Mouse (Mus musculus): ENCODE data around the gene Mark3. TPM values are rescaled to one million over a fixed set of nuclear protein-coding genes. Genes with fewer than 3 reads are reported as not detected.

Mark3 gene
- total and polyA plus RNA-seq, 3 experiments: 43.9 to 71.6 TPM; not detected in 1

GRCm38 (mm10) chr12:111674850-111675486 lies 100.6 kb downstream of the Mark3 start:
- peaks cover 0 to 12% of the 10 kb centered on the region in 2 experiments; a peak in 2 of 4 replicates for H3K36me3 ChIP-seq (ENCODE audit: control insufficient read depth in 1 of 2, insufficient read depth in 2 of 2, low read length in 2 of 2)
- H3K9ac ChIP-seq (ENCODE audit: control insufficient read depth, low read depth, low read length, poor library complexity, severe bottlenecking): no peak overlapping the region
- no peaks in the 10 kb centered on the region for H3K9me3 ChIP-seq (replicated peaks; ENCODE audit: insufficient read depth, low read length)
- H3K4me3 ChIP-seq (ENCODE audit: control insufficient read depth in 1 of 2, insufficient read depth in 1 of 2, low read depth in 2 of 2, low read length in 2 of 2): no peak overlapping the region
- DNase-seq (ENCODE audit: low read depth, low spot score): peak; percentile 83
- no peaks in the 10 kb centered on the region for H3K27me3 ChIP-seq (ENCODE audit: control insufficient read depth in 1 of 2, insufficient read depth in 2 of 2, low read length in 2 of 2)
- H3K4me1 ChIP-seq (ENCODE audit: control insufficient read depth in 1 of 2, insufficient read depth in 2 of 2, low read length in 2 of 2): peaks cover 8 to 17% of the 10 kb centered on the region in 2 experiments
- peak overlapping the region; percentile 26; the same call in 1 of the 2 replicates for H3K27ac ChIP-seq (ENCODE audit: control insufficient read depth, low read depth, low read length)
- H3K79me2 ChIP-seq (ENCODE audit: control insufficient read depth, insufficient read depth, low read length, poor library complexity): peaks cover 19% of the 10 kb centered on the region
- TF ChIP-seq SIN3A (IDR thresholded peaks at IDR 0.05; ENCODE audit: low read length): peak; percentile 72
- 0 out of 2 replicates have a peak, but pooled peaks have one; percentile 33 for TF ChIP-seq JUND (IDR thresholded peaks at IDR 0.05; ENCODE audit: low read depth, low read length)
- no peak for TF ChIP-seq POLR2A (IDR thresholded peaks at IDR 0.05; ENCODE audit: control insufficient read depth in 1 of 2, insufficient read depth in 1 of 2, low read depth in 1 of 2, low read length in 2 of 2, poor library complexity in 1 of 2)
- TF ChIP-seq MYB (IDR thresholded peaks at IDR 0.05; ENCODE audit: low read depth, low read length): 0 out of 2 replicates have a peak, but pooled peaks have one; percentile 37
- TF ChIP-seq MAX (IDR thresholded peaks at IDR 0.05; ENCODE audit: low read length): no peak
- TF ChIP-seq RCOR1 (IDR thresholded peaks at IDR 0.05; ENCODE audit: low read depth, low read length): peak; percentile 90
- peak; percentile 79 to 87 for TF ChIP-seq EP300 (IDR thresholded peaks at IDR 0.05; ENCODE audit: low read depth in 1 of 2, low read length in 2 of 2)
- peak; percentile 96 for TF ChIP-seq MEF2A (IDR thresholded peaks at IDR 0.05; ENCODE audit: extremely low read depth, insufficient replicate concordance, low read depth, low read length, poor library complexity, severe bottlenecking)
- TF ChIP-seq GABPA (IDR thresholded peaks at IDR 0.05; ENCODE audit: low read depth, low read length): no peak
- peak; percentile 51; the same call in 1 of the 2 replicates for TF ChIP-seq MXI1 (IDR thresholded peaks at IDR 0.05; ENCODE audit: low read depth, low read length)
- TF ChIP-seq GATA1 (IDR thresholded peaks at IDR 0.05; ENCODE audit: low read depth, low read length): peak; percentile 93
- no peak for TF ChIP-seq E2F4 (IDR thresholded peaks at IDR 0.05; ENCODE audit: borderline replicate concordance, low read depth, low read length)
- 0 out of 2 replicates have a peak, but pooled peaks have one; percentile 33 for TF ChIP-seq MYC (IDR thresholded peaks at IDR 0.05; ENCODE audit: low read depth, low read length)
- TF ChIP-seq USF2 (IDR thresholded peaks at IDR 0.05; ENCODE audit: borderline replicate concordance in 1 of 2, insufficient read depth in 1 of 2, low read depth in 1 of 2, low read length in 2 of 2): no peak
- TF ChIP-seq NELFE (IDR thresholded peaks at IDR 0.05; ENCODE audit: low read depth, low read length): peak; percentile 30; the same call in 1 of the 2 replicates
- peak; percentile 77 for TF ChIP-seq TCF12 (IDR thresholded peaks at IDR 0.05; ENCODE audit: low read depth, low read length)
- no peak for TF ChIP-seq KAT2A (conservative IDR thresholded peaks at IDR 0.05; ENCODE audit: low read depth, low read length)
- no peak for TF ChIP-seq RAD21 (IDR thresholded peaks at IDR 0.05; ENCODE audit: low read depth, low read length)
- TF ChIP-seq CTCF (IDR thresholded peaks at IDR 0.05 in 2 of 3, conservative IDR thresholded peaks at IDR 0.05 in 1 of 3; ENCODE audit: control insufficient read depth in 1 of 3, insufficient read depth in 1 of 3, low read depth in 2 of 3, low read length in 3 of 3, poor library complexity in 1 of 3, severe bottlenecking in 1 of 3): no peak
- no peak for TF ChIP-seq POLR2AphosphoS5 (IDR thresholded peaks at IDR 0.05; ENCODE audit: borderline replicate concordance, low read depth, low read length)
- no peak for TF ChIP-seq TBP (IDR thresholded peaks at IDR 0.05; ENCODE audit: low read depth, low read length)
- no peak for TF ChIP-seq CHD1 (IDR thresholded peaks at IDR 0.05; ENCODE audit: low read depth, low read length)
- TF ChIP-seq MAFK (IDR thresholded peaks at IDR 0.05; ENCODE audit: borderline replicate concordance, low read depth, low read length): peak; percentile 41; the same call in 1 of the 2 replicates
- no peak for TF ChIP-seq ZC3H11A (IDR thresholded peaks at IDR 0.05; ENCODE audit: low read depth, low read length)
- TF ChIP-seq NRF1 (IDR thresholded peaks at IDR 0.05; ENCODE audit: insufficient read depth, low read depth, low read length, poor library complexity, severe bottlenecking): no peak
- peak; percentile 91 for TF ChIP-seq ETS1 (IDR thresholded peaks at IDR 0.05; ENCODE audit: low read depth, low read length)
- TF ChIP-seq POLR2AphosphoS2 (IDR thresholded peaks at IDR 0.05; ENCODE audit: low read length): no peak
- TF ChIP-seq MAZ (IDR thresholded peaks at IDR 0.05; ENCODE audit: low read depth, low read length): peak; percentile 90; the same call in 1 of the 2 replicates
- TF ChIP-seq UBTF (IDR thresholded peaks at IDR 0.05; ENCODE audit: borderline replicate concordance, insufficient read depth, low read depth, low read length): no peak
- TF ChIP-seq ZMIZ1 (IDR thresholded peaks at IDR 0.05; ENCODE audit: low read depth, low read length): no peak
- peak; percentile 61; the same call in 1 of the 2 replicates for TF ChIP-seq HCFC1 (IDR thresholded peaks at IDR 0.05; ENCODE audit: low read depth, low read length)
- TF ChIP-seq USF1 (IDR thresholded peaks at IDR 0.05; ENCODE audit: low read depth, low read length): no peak
- peak; percentile 16; the same call in 1 of the 2 replicates for TF ChIP-seq TAL1 (IDR thresholded peaks at IDR 0.05; ENCODE audit: low read length)
- 0 out of 2 replicates have a peak, but pooled peaks have one; percentile 15 for TF ChIP-seq SMC3 (IDR thresholded peaks at IDR 0.05; ENCODE audit: low read depth, low read length)
- TF ChIP-seq ZNF384 (IDR thresholded peaks at IDR 0.05; ENCODE audit: low read depth, low read length): peak; percentile 75
- 0 out of 2 replicates have a peak, but pooled peaks have one; percentile 47 for TF ChIP-seq ZKSCAN1 (IDR thresholded peaks at IDR 0.05; ENCODE audit: low read depth, low read length)
